Mouse (Mus musculus) megakaryocyte, adult 5-6 weeks (primary cell): ENCODE results near the gene Irf7. TPM values are rescaled to one million over a fixed set of nuclear protein-coding genes. Genes with fewer than 3 reads are reported as not detected.
"Not testable (repeated sequence)": the region's sequence is repeated elsewhere in the genome, so short reads cannot be mapped to it uniquely, and the experiment has no call there.

Experiments
- ATAC-seq: 2 replicates; pipeline ENCODE4 v1.8.0; 2016; ENCODE audit warnings: mild to moderate bottlenecking, inconsistent platforms; ENCODE audit not compliant: poor library complexity, severe bottlenecking
- total RNA-seq, 2 experiments: library from RNA; stranded (forward) in 1 of 2; stranded (reverse) in 1 of 2; fragments of 153-499, 151-499 nt in 1 of 2; fragments of 221-1000, 200-1000 nt in 1 of 2; gene quantifications; 2 replicates each; pipeline versions ENCODE4 v1.2.3 to v1.2.4; 2015 to 2017

Gene Irf7
- total RNA-seq, 2 experiments from 2014 or later: 50.5 to 65.6 TPM

DNA sequence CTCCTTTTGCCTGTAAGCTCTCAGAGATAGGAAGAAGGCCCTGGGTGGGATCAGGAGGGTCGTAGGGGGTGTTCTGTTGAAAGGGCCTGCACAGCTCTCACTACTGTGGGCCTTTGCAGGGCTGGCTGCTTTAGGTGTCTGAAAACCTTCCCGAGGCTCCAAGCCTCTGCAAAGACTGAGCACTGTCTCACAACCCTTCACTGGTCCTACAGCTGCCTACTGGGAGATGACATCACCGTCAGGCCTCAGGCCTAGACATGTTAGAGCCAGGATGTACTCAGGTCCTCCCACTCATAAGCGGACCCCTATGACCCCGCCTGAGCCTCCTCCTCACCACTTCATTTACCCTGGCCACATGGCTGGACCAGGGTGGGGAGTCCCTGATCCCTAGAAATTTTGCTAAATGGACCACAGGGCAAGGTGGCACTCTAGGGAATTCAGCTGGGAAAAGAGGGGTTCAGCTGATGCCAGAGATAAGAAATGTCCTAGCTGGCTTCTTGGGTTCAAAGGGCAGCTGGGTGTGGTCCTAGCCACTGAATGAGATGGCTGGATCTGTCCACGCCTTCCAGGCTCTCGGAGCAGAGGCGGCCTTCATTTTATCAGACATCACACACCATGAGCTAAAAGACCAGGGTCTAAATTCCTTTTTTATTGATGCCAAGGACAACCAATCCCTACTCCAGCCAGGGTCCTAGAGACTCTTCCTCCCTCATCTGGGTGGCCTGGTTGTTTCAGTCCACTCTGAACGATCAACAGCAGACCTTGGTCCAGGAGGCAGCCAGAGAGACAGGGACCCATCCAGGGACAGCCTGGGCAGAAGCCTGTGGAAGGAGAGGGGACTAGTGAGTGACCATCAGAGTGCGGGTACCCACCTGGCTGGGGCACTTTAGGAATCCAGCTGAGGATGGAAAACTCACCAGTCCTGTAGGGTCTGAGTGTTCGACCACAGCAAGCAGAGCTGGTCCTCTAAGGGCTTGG lies 11.7 kb upstream of the Irf7 start:
- no peak for ATAC-seq

DNA sequence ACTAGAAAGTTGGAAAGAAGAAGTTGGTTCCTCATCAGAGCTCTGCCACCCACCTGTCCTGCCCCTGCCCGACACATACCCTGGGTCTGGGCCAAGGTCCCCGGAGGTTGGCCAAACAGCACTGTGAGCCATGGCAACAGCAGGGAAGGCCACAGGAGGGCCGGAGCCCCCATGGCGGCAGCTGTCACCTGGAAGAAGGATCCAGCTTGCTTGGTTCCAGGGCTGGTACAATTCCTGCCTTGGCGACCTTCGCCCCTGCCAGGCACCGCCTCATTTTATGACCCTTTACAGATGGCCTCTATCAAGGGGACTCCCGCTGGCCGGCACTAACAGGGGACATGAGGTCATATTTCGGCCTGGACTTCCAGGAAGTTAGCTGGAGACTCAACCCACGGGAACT lies 10.3 kb upstream of the Irf7 start, which contains the start of gene Cdhr5:
TSS of gene Cdhr5 (minus strand) at position 241 of the 400 bp plus-strand sequence.
- no peak for ATAC-seq

GRCm38 (mm10) chr7:141275356-141275755 lies 9.1 kb upstream of the Irf7 start:
- no peak for ATAC-seq

GRCm38 (mm10) chr7:141270631-141271030 lies 4.3 kb upstream of the Irf7 start:
- no peak for ATAC-seq

DNA sequence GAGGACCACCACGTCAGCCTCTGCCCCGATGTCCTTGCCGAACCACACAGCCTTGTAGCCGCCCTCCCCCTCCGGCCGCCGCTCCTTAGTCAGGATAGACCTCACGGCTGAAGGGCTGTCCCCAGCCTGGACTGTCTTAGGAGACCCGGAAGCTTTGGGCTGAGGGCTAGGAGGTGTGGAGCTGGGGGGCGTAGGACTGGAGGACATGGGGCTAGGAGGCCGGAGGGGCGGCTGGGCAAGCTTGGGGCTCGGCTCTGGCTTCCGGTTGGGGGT lies 2.9 kb upstream of the Irf7 start:
- ATAC-seq: peak; percentile 1; the same call in 1 of the 2 replicates

- peak; percentile 41 for ATAC-seq
Measured at GRCm38 (mm10) chr7:141268466-141269272, 2.4 kb upstream of the Irf7 start.

DNA sequence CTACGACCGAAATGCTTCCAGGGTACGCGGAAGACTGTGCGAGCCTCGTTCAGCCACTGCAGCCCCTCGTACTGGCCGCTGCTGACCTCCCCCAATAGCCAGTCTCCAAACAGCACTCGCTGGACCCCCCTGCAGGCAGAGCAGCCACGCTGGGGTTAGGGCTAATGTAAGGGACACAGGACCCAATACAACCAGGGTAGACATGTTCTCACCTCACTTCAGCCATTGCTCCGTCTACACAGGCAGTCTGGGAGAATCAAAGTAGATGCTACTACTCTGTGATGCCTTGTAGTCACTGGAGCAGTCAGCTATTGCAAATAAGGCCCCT lies 906 bp downstream of the Irf7 start:
- no peak for ATAC-seq

- peak; percentile 40 for ATAC-seq
Measured at GRCm38 (mm10) chr7:141264761-141265410, 1.4 kb downstream of the Irf7 start.

GRCm38 (mm10) chr7:141264041-141264700 lies 2.1 kb downstream of the Irf7 start:
- ATAC-seq: no peak

GRCm38 (mm10) chr7:141263640-141264039 lies 2.6 kb downstream of the Irf7 start:
- no peak for ATAC-seq

GRCm38 (mm10) chr7:141261480-141261879 lies 4.8 kb downstream of the Irf7 start:
- no peak for ATAC-seq

- ATAC-seq: no peak
Measured at GRCm38 (mm10) chr7:141256159-141256558, 10.1 kb downstream of the Irf7 start.

DNA sequence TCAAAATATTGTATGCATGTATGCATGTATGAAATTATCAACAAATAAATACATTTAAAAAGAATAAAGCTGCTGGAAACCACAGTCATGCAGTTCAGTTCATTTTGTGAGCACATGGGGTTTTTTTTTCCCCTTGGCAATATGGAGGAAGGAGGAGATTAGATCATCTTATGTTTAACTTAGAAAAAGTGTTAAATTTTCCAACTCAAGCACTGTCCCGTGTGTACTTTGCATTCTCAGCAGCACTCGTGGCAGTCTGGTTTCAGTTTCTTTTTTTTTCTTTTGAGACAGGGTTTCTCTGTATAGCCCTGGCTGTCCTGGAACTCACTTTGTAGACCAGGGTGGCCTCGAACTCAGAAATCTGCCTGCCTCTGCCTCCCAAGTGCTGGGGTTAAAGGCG lies 15.8 kb downstream of the Irf7 start:
- ATAC-seq: not testable (repeated sequence)

DNA sequence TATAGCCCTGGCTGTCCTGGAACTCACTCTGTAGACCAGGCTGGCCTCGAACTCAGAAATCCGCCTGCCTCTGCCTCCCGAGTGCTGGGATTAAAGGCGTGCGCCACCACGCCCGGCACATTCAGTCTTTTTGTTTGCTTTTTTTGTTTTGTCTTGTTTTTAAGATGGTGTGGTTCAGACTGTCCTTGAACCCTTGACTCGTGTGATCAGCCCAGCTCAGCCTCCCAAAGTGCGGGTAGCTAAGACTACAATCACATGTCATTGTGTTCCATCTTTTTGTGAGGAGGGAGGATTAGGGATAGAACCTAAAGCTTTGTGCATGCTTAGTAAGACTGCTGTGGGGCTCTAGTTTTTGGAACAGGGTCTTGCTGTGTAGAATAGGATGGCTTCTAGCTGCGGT lies 34.7 kb downstream of the Irf7 start:
- ATAC-seq: no peak

GRCm38 (mm10) chr7:141231111-141231510 lies 35.2 kb downstream of the Irf7 start:
- ATAC-seq: no peak

- ATAC-seq: no peak
Measured at GRCm38 (mm10) chr7:141230570-141230969, 35.7 kb downstream of the Irf7 start.

GRCm38 (mm10) chr7:141229702-141230101 lies 36.6 kb downstream of the Irf7 start:
- no peak for ATAC-seq

DNA sequence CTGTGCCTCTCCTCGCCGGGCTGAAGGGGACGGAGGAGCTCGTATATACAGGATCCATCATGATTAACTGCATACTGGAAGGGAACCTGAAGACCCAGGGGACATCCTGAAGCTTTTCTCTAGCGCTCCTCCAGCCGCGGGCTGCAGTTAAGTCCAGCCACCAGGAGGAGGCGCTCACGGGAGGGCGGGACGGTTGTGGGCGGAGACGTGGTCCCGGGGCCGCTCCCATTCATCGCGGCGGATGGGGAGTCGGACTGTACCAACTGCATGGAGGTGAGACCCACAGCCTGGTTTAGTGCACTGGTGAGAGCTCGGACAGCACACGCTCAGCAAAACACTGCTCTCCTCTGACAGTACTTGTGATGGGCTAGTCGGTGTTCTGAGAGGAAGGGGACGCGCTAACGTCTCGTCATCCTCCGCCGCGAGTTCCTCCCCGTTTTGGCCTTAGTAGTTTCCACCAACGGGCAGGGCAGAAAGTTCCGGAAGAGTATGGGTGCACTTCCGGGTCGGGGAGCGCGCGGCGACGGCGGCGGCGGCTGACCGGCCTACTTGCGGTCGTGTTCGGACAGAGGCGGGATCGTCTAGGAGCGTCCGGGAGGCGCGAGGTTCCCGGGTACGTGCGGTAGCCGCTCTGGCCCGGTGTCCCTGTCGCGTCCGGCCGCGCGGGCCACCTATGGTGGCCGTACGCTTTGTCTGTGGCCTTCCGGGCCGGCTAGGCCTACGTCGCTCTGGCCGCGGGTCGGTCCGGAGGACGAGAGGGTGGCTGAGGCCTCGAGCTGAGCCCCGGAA lies 37.8 kb downstream of the Irf7 start, which contains the start of gene Phrf1:
TSS of gene Phrf1 (plus strand) at position 506 of the 789 bp plus-strand sequence.
- peak; percentile 97 for ATAC-seq

- ATAC-seq: no peak
Measured at GRCm38 (mm10) chr7:141227796-141228195, 38.5 kb downstream of the Irf7 start.

GRCm38 (mm10) chr7:141226535-141226934 lies 39.7 kb downstream of the Irf7 start:
- ATAC-seq: no peak
